Mouse (Mus musculus): ENCODE data around the gene Wdr63. TPM values are rescaled to one million over a fixed set of nuclear protein-coding genes. Genes with fewer than 3 reads are reported as not detected.

Wdr63 gene
- total and polyA plus RNA-seq, 2 experiments from 2014 or later = 1.1 to 1.3 TPM

DNA sequence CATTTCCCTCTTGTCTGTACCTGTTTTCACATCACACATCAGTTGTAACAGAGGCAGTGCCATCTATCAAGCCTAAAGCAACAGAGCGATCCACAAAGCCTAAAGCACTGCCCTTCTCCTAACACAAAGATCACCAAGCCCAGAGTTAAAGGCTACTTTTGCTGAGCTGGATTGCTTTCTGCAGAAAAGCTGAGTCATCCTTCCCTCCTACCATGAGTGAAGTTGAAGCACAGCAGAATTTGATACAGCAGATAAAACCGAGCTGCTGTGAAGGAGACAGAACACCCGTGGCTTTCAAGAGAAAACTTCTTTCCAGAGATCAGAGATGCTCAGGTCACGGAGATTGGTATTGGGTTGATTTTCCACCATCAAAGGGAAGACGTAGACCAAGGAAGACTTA, 38.2 kb upstream of the Wdr63 start:
- no peak for TF ChIP-seq CTCF (IDR thresholded peaks at IDR 0.05)
- 70% methylated on average over 5 of the region's 5 CpGs for WGBS
- ATAC-seq (ENCODE audit: low FRiP score) = no peak

DNA sequence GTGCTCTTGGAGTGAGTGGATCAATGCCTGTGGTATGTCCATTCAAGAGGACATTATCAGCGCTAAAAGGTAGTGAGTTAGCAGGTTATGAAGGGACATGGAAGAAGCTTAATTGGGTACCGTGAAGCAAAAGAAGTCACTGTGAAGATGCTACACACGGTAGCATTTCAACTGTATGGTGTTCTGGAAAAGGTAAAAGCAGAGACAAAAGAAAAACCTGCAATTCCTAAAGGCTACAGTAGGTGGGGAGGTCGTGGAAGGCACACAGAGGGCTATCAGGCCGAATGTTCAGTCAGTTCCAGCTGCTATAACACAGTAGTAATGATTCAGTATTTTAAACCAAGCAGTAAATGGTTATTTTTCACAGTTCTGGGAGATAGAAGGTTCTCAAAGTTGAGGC, 37.6 kb upstream of the Wdr63 start:
- no peaks in the 10 kb centered on the region; the same call in 1 of the 2 replicates for H3K4me1 ChIP-seq (ENCODE audit: insufficient read depth, low read length)
- no peaks in the 10 kb centered on the region for H3K9me3 ChIP-seq (ENCODE audit: low read length)
- H3K27ac ChIP-seq (ENCODE audit: low read depth, low read length) = no peak overlapping the region
- H3K27me3 ChIP-seq (ENCODE audit: insufficient read depth, low read length) = peaks cover under 1% of the 10 kb centered on the region; the same call in 1 of the 2 replicates
- no peak overlapping the region for H3K4me3 ChIP-seq (ENCODE audit: low read depth, low read length)
- H3K9ac ChIP-seq (replicated peaks; ENCODE audit: low read length, poor library complexity, severe bottlenecking) = no peak overlapping the region
- no peak for TF ChIP-seq CTCF (IDR thresholded peaks at IDR 0.05)
- no peak overlapping the region for H3K4me2 ChIP-seq (ENCODE audit: low read depth, low read length, poor library complexity, severe bottlenecking)
- DNase-seq (ENCODE audit: low spot score) (no peak), ATAC-seq (ENCODE audit: low FRiP score) (no peak)
- WGBS = 58% methylated on average over 5 of the region's 5 CpGs
- H3K36me3 ChIP-seq (ENCODE audit: insufficient read depth, low read length) = no peaks in the 10 kb centered on the region

More for the DNA sequence above, 38.2 kb upstream of the Wdr63 start:
- H3K36me3 ChIP-seq (ENCODE audit: insufficient read depth, low read length) = no peaks in the 10 kb centered on the region
- no peaks in the 10 kb centered on the region; the same call in 1 of the 2 replicates for H3K4me1 ChIP-seq (ENCODE audit: insufficient read depth, low read length)
- H3K9me3 ChIP-seq (ENCODE audit: low read length) = no peaks in the 10 kb centered on the region
- no peak overlapping the region for H3K27ac ChIP-seq (ENCODE audit: low read depth, low read length)
- DNase-seq (ENCODE audit: low spot score) = no peak
- no peak overlapping the region for H3K4me3 ChIP-seq (ENCODE audit: low read depth, low read length)
- H3K4me2 ChIP-seq (ENCODE audit: low read depth, low read length, poor library complexity, severe bottlenecking) = no peak overlapping the region
- no peak overlapping the region for H3K9ac ChIP-seq (replicated peaks; ENCODE audit: low read length, poor library complexity, severe bottlenecking)
- H3K27me3 ChIP-seq (ENCODE audit: insufficient read depth, low read length) = peaks cover 6% of the 10 kb centered on the region; the same call in 1 of the 2 replicates

DNA sequence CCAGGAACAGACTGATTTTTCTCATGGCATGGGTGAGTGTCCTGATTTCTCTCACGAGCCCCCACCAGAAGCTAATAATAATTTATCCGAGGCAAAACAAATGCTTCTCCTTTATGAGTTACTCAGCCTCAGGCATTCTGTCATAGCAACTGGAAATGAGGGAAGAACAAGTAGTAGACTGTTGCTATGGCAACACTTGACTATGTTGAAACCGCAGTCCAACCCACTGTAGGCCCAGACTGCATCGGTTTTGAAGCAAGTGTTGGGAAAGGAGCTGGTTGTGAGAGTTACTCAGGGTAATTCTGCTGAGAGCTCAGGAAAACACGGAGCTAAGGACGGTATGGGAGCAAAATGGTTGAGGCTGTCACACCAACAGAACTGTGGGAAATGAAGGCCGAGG, 34.6 kb upstream of the Wdr63 start:
- H3K4me3 ChIP-seq (ENCODE audit: low read depth, low read length) = no peak overlapping the region
- H3K4me2 ChIP-seq (ENCODE audit: low read depth, low read length, poor library complexity, severe bottlenecking) = no peak overlapping the region
- H3K4me1 ChIP-seq (ENCODE audit: insufficient read depth, low read length) = no peaks in the 10 kb centered on the region
- no peak for TF ChIP-seq CTCF (IDR thresholded peaks at IDR 0.05)
- ATAC-seq (ENCODE audit: low FRiP score) (0 out of 2 replicates have a peak, but pooled peaks have one; percentile 44), DNase-seq (ENCODE audit: low spot score) (peak; percentile 45)
- no peak overlapping the region for H3K9ac ChIP-seq (replicated peaks; ENCODE audit: low read length, poor library complexity, severe bottlenecking)
- WGBS = 59% methylated on average over 7 of the region's 7 CpGs
- H3K27ac ChIP-seq (ENCODE audit: low read depth, low read length) = no peak overlapping the region
- no peaks in the 10 kb centered on the region for H3K9me3 ChIP-seq (ENCODE audit: low read length)
- no peaks in the 10 kb centered on the region for H3K27me3 ChIP-seq (ENCODE audit: insufficient read depth, low read length)
- no peaks in the 10 kb centered on the region for H3K36me3 ChIP-seq (ENCODE audit: insufficient read depth, low read length)

DNA sequence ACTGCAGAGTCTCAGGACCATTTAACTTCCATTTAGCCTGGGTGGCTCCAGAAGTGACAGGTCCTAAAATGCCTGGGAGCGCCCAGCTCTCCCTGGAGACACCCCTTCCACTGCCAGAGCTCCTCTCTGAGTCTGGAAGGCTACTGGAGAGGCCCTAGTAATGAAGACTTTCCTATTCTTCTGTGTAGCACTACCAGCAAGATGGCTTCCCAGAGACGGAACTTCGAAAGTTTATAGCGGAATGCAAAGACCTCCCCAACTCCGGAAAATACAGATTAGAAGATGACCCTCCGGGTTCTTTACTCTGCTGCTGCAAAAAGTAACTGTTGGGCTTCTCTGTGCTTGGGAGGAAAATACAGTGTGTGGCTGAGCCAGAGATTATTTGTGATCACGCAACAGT, 32.3 kb upstream of the Wdr63 start:
- H3K36me3 ChIP-seq (ENCODE audit: insufficient read depth, low read length) = no peaks in the 10 kb centered on the region
- H3K4me3 ChIP-seq (ENCODE audit: low read depth, low read length) = no peak overlapping the region
- H3K27me3 ChIP-seq (ENCODE audit: insufficient read depth, low read length) = no peaks in the 10 kb centered on the region
- 94% methylated on average over 7 of the region's 7 CpGs for WGBS
- ATAC-seq (ENCODE audit: low FRiP score) (no peak), DNase-seq (ENCODE audit: low spot score) (no peak)
- H3K4me1 ChIP-seq (ENCODE audit: insufficient read depth, low read length) = no peaks in the 10 kb centered on the region
- H3K9me3 ChIP-seq (ENCODE audit: low read length) = no peaks in the 10 kb centered on the region
- H3K27ac ChIP-seq (ENCODE audit: low read depth, low read length) = no peak overlapping the region
- no peak overlapping the region for H3K4me2 ChIP-seq (ENCODE audit: low read depth, low read length, poor library complexity, severe bottlenecking)
- H3K9ac ChIP-seq (replicated peaks; ENCODE audit: low read length, poor library complexity, severe bottlenecking) = no peak overlapping the region
- no peak for TF ChIP-seq CTCF (IDR thresholded peaks at IDR 0.05)

DNA sequence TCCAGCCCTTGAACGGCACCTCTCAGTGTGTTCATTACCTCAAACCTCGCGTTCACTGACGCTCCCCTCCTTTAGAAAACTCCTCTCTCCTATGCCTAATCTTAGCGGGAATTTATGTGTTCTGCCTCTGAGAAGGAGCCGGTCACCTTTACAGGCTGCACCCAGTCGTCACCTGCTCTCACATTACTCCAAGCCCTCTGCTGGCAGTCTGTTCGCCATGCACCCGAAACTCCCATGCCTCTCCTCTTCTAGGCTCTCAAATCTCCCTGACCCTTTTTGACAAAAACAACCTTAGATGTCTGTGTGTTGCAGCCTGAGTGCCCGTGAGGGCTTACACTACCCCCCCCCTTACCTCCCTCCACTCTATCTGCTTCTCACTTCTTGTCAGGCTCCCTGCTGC, 28.5 kb upstream of the Wdr63 start:
- no peak overlapping the region for H3K4me2 ChIP-seq (ENCODE audit: low read depth, low read length, poor library complexity, severe bottlenecking)
- no peak overlapping the region for H3K4me3 ChIP-seq (ENCODE audit: low read depth, low read length)
- peak; percentile 31; the same call in 1 of the 2 replicates for ATAC-seq (ENCODE audit: low FRiP score)
- H3K9me3 ChIP-seq (ENCODE audit: low read length) = no peaks in the 10 kb centered on the region
- H3K27ac ChIP-seq (ENCODE audit: low read depth, low read length) = no peak overlapping the region
- H3K4me1 ChIP-seq (ENCODE audit: insufficient read depth, low read length) = no peaks in the 10 kb centered on the region
- no peak overlapping the region for H3K9ac ChIP-seq (replicated peaks; ENCODE audit: low read length, poor library complexity, severe bottlenecking)
- 38% methylated on average over 10 of the region's 10 CpGs for WGBS
- peak; percentile 61 for TF ChIP-seq CTCF (IDR thresholded peaks at IDR 0.05)
- H3K36me3 ChIP-seq (ENCODE audit: insufficient read depth, low read length) = no peaks in the 10 kb centered on the region
- H3K27me3 ChIP-seq (ENCODE audit: insufficient read depth, low read length) = no peaks in the 10 kb centered on the region
- peak; percentile 28 for DNase-seq (ENCODE audit: low spot score)

DNA sequence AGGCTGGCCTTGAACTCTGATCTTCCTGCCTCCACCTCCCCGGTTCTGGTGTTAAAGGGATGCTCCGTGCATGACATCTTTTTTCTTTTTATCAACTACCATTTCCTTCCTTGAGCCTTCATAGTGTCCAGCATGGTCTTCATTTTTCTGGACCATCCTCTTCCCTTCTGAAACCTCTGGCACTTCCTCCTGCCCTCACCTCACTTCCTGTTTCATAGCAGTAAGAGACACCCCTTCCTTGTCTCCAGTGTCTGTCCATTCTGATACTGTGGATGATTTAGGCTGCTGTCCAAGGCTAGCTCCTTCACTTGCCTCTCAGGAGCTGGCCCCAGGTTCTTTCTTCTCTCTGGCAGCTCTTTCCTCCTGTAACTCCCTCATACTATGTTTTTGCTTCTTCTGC, 27.5 kb upstream of the Wdr63 start:
- H3K9ac ChIP-seq (replicated peaks; ENCODE audit: low read length, poor library complexity, severe bottlenecking) = no peak overlapping the region
- no peak for ATAC-seq (ENCODE audit: low FRiP score)

More for the DNA sequence above, 27.5 kb upstream of the Wdr63 start:
- 96% methylated on average over 2 of the region's 2 CpGs for WGBS
- Histone ChIP-seq H3K4me3 (ENCODE audit: low read depth, low read length) (no peak overlapping the region), H3K36me3 (ENCODE audit: insufficient read depth, low read length) (no peaks in the 10 kb centered on the region), H3K27ac (ENCODE audit: low read depth, low read length) (no peak overlapping the region), H3K9me3 (ENCODE audit: low read length) (no peaks in the 10 kb centered on the region), H3K4me1 (ENCODE audit: insufficient read depth, low read length) (no peaks in the 10 kb centered on the region), H3K4me2 (ENCODE audit: low read depth, low read length, poor library complexity, severe bottlenecking) (no peak overlapping the region), H3K27me3 (ENCODE audit: insufficient read depth, low read length) (no peaks in the 10 kb centered on the region)
- no peak for TF ChIP-seq CTCF (IDR thresholded peaks at IDR 0.05)
- DNase-seq (ENCODE audit: low spot score) = no peak

Data from midbrain, postnatal 0 days (tissue).